Mouse (Mus musculus) naive thymus-derived CD4-positive, alpha-beta T cell, adult 2 months (primary cell): ENCODE results near the gene Dgkq.

Experiments used
- DNase-seq: peaks from one replicate; pipeline ENCODE4 v3.0.0-alpha.2; 2011; ENCODE audit warnings: low read depth

The Dgkq gene

GRCm38 (mm10) chr5:108602537-108602936 lies 66.9 kb downstream of the Dgkq start:
- DNase-seq, result no peak

- no peak for DNase-seq
Measured at GRCm38 (mm10) chr5:108599923-108600322, 69.5 kb downstream of the Dgkq start.
